Mouse (Mus musculus): ENCODE measurements at regions not wholly inside any gene's neighbourhood (a gene's known extent, or its start where the extent isn't known, plus 50 kb on each side); places are given as distances from the start of the nearest gene placed in this dataset.

DNA sequence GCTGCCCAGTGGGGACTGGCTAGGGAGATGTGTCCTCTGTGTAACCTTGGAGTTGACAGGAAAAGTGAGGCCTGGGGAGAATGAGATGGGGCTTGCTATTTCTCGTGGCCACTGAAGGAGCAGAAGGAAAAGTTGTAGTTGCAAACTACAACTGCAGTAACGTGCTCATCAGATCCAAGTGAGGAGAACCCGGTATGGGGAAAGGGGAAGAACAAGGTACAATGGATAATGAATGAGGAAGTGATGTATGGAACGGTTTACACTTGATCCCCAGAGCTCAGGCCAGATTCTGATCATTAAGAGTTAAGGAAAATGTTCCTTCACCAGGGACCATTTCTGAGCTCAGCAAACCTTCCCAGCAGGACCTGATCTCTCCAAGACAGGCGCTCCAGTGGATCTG, 92.6 kb downstream of the Phlda1 start:
- TF ChIP-seq POLR2A (IDR thresholded peaks at IDR 0.05; ENCODE audit: extremely low read depth, insufficient read depth, low read length) (no peak), CTCF (IDR thresholded peaks at IDR 0.05; ENCODE audit: extremely low read depth, insufficient read depth, low read length) (no peak)
